Mouse (Mus musculus) C2C12 (cell line): Measurements from ENCODE around the gene Uckl1. TPM values are rescaled to one million over a fixed set of nuclear protein-coding genes. Genes with fewer than 3 reads are reported as not detected.

Experiments
- H3K27me3 ChIP-seq: one replicate; pipeline ENCODE4 v1.6.1; 2011; ENCODE audit not compliant: control insufficient read depth, insufficient read depth, insufficient read length
- H3K36me3 ChIP-seq: one replicate; pipeline ENCODE4 v1.6.1; 2011; ENCODE audit not compliant: control insufficient read depth, insufficient read depth
- H3K4me3 ChIP-seq: one replicate; pipeline ENCODE4 v1.5.1; 2011; ENCODE audit warnings: mild to moderate bottlenecking, control low read depth; ENCODE audit not compliant: poor library complexity, insufficient read depth, severe bottlenecking
- H3K79me2 ChIP-seq: one replicate; pipeline ENCODE4 v1.6.1; 2011; ENCODE audit not compliant: control insufficient read depth, insufficient read depth
- H3K79me3 ChIP-seq: one replicate; pipeline ENCODE4 v1.6.1; 2011; ENCODE audit warnings: low read depth, control low read depth
- H3ac ChIP-seq: one replicate; pipeline ENCODE3; 2011; ENCODE audit warnings: low read depth; ENCODE audit not compliant: control insufficient read depth, insufficient read length
- CEBPB ChIP-seq: IDR thresholded peaks from one replicate; pipeline ENCODE4 v1.6.1; 2011; ENCODE audit warnings: low read depth, mild to moderate bottlenecking, control low read depth, moderate library complexity
- CTCF ChIP-seq: IDR thresholded peaks from one replicate; pipeline ENCODE4 v1.5.1; 2011; ENCODE audit not compliant: control insufficient read depth, insufficient read depth, insufficient read length
- FOSL1 ChIP-seq: IDR thresholded peaks from one replicate; pipeline ENCODE4 v1.8.0; 2011; ENCODE audit warnings: mild to moderate bottlenecking, low read length; ENCODE audit not compliant: poor library complexity, insufficient read depth, severe bottlenecking
- MAX ChIP-seq: IDR thresholded peaks from one replicate; pipeline ENCODE4 v1.6.1; 2011; ENCODE audit warnings: mild to moderate bottlenecking, control low read depth
- MYOD1 ChIP-seq: IDR thresholded peaks from one replicate; pipeline ENCODE4 v1.6.1; 2011; ENCODE audit warnings: low read depth; ENCODE audit not compliant: control insufficient read depth, insufficient read length
- MYOG ChIP-seq: IDR thresholded peaks from one replicate; pipeline ENCODE4 v1.6.1; 2011; ENCODE audit not compliant: control insufficient read depth, insufficient read length; ENCODE audit errors: extremely low read depth
- USF1 ChIP-seq: IDR thresholded peaks from one replicate; pipeline ENCODE4 v1.6.1; 2011; ENCODE audit warnings: low read depth, mild to moderate bottlenecking, control low read depth, moderate library complexity
- polyA plus RNA-seq: library from polyadenylated mRNA; unstranded; fragments of >200 nt; fragmentation: generic; extraction: Trizol; gene quantifications from one replicate; pipeline ENCODE4 v1.2.1, GENCODE M21; 2012; ENCODE audit warnings: missing spikeins

The Uckl1 gene
- polyA plus RNA-seq, 1 experiment: 20.6 TPM

- H3K79me3 ChIP-seq: peaks cover 97% of the 10 kb centered on the region
- H3K4me3 ChIP-seq: no peak overlapping the region
- peaks cover 54% of the 10 kb centered on the region for H3K36me3 ChIP-seq
- no peak overlapping the region for H3ac ChIP-seq
- TF ChIP-seq MYOD1: no peak
- TF ChIP-seq CTCF: no peak
- no peak for TF ChIP-seq CEBPB
- no peak for TF ChIP-seq MYOG
- TF ChIP-seq MAX: no peak
- TF ChIP-seq USF1: no peak
- TF ChIP-seq FOSL1: no peak
- H3K79me2 ChIP-seq: peaks cover 100% of the 10 kb centered on the region
- H3K27me3 ChIP-seq: no peaks in the 10 kb centered on the region
These were observed 59.2 kb downstream of the Uckl1 start for GRCm38 (mm10) chr2:181525526-181525925.

- H3K79me2 ChIP-seq: peaks cover 80% of the 10 kb centered on the region
- no peaks in the 10 kb centered on the region for H3K27me3 ChIP-seq
- H3K79me3 ChIP-seq: peaks cover 70% of the 10 kb centered on the region
- TF ChIP-seq USF1 (no peak), MYOG (no peak), MYOD1 (no peak), MAX (no peak), FOSL1 (no peak)
- H3K4me3 ChIP-seq: no peak overlapping the region
- peaks cover 41% of the 10 kb centered on the region for H3K36me3 ChIP-seq
- no peak overlapping the region for H3ac ChIP-seq
These were observed 61.9 kb downstream of the Uckl1 start for GRCm38 (mm10) chr2:181522811-181523210.

- TF ChIP-seq CEBPB: no peak
- no peak for TF ChIP-seq CTCF
- TF ChIP-seq MYOD1: no peak
- no peak for TF ChIP-seq FOSL1
- TF ChIP-seq MAX: no peak
- TF ChIP-seq MYOG: no peak
- no peak for TF ChIP-seq USF1
- Histone ChIP-seq H3K79me3 (peaks cover 57% of the 10 kb centered on the region), H3K79me2 (peaks cover 67% of the 10 kb centered on the region)
These were observed 63.2 kb downstream of the Uckl1 start for GRCm38 (mm10) chr2:181521491-181521890.

GRCm38 (mm10) chr2:181520936-181521227 lies 63.8 kb downstream of the Uckl1 start:
- Histone ChIP-seq H3K36me3 (peaks cover 42% of the 10 kb centered on the region), H3ac (peak overlapping the region; percentile 93), H3K4me3 (peak overlapping the region; percentile 81), H3K79me3 (peaks cover 51% of the 10 kb centered on the region), H3K79me2 (peaks cover 61% of the 10 kb centered on the region), H3K27me3 (no peaks in the 10 kb centered on the region)
- TF ChIP-seq USF1 (no peak), MYOG (no peak), FOSL1 (no peak), MAX (no peak), CTCF (no peak), CEBPB (no peak), MYOD1 (no peak)

More at GRCm38 (mm10) chr2:181521491-181521890, 63.2 kb downstream of the Uckl1 start:
- H3K4me3 ChIP-seq: peak overlapping the region; percentile 81
- H3K36me3 ChIP-seq: peaks cover 41% of the 10 kb centered on the region
- peak overlapping the region; percentile 16 for H3ac ChIP-seq
- no peaks in the 10 kb centered on the region for H3K27me3 ChIP-seq

GRCm38 (mm10) chr2:181520118-181520935 lies 64.4 kb downstream of the Uckl1 start, which contains the start of gene Dnajc5:
Gene Dnajc5, plus strand, starts transcription at chr2:181520485.
- Histone ChIP-seq H3K79me2 (peaks cover 55% of the 10 kb centered on the region), H3K79me3 (peaks cover 45% of the 10 kb centered on the region), H3K36me3 (peaks cover 48% of the 10 kb centered on the region), H3ac (peak within 1 kb of the TSS; percentile 93), H3K4me3 (peak within 1 kb of the TSS; percentile 81), H3K27me3 (no peaks in the 10 kb centered on the region)
- TF ChIP-seq MYOD1 (no peak), MAX (peak; percentile 76), CTCF (no peak)

GRCm38 (mm10) chr2:181519201-181519600 lies 65.5 kb downstream of the Uckl1 start:
- Histone ChIP-seq H3K79me3 (peaks cover 34% of the 10 kb centered on the region), H3K36me3 (peaks cover 58% of the 10 kb centered on the region)
- TF ChIP-seq MYOG: no peak
- TF ChIP-seq MYOD1: no peak
- TF ChIP-seq CTCF: no peak
- TF ChIP-seq CEBPB: no peak
- no peak for TF ChIP-seq MAX
- TF ChIP-seq USF1: no peak
- TF ChIP-seq FOSL1: no peak

More at GRCm38 (mm10) chr2:181519201-181519600, 65.5 kb downstream of the Uckl1 start:
- Histone ChIP-seq H3K27me3 (no peaks in the 10 kb centered on the region), H3ac (peak overlapping the region; percentile 42), H3K4me3 (peak overlapping the region; percentile 81), H3K79me2 (peaks cover 44% of the 10 kb centered on the region)
